Mouse (Mus musculus) layer of hippocampus, adult 2 months (tissue): ENCODE measurements at regions not wholly inside any gene's neighbourhood (a gene's known extent, or its start where the extent isn't known, plus 50 kb on each side); places are given as distances from the start of the nearest gene placed in this dataset.

Experiments used
- DNase-seq, 2 experiments: peaks; one replicate each; pipeline ENCODE4 v3.0.0; 2022; ENCODE audit warnings: low spot score in 2 of 2
- H3K27ac ChIP-seq: fragments of 200-600 bp; 2 replicates; pipeline ENCODE4 v1.8.1; 2022
- H3K4me3 ChIP-seq: fragments of 200-600 bp; 2 replicates; pipeline ENCODE4 v1.8.1; 2022; ENCODE audit warnings: mild to moderate bottlenecking
- CTCF ChIP-seq: fragments of 200-600 bp; conservative IDR thresholded peaks from 2 replicates; pipeline ENCODE4 v1.8.1; 2022; ENCODE audit warnings: antibody characterized with exemption, mild to moderate bottlenecking, moderate library complexity

DNA sequence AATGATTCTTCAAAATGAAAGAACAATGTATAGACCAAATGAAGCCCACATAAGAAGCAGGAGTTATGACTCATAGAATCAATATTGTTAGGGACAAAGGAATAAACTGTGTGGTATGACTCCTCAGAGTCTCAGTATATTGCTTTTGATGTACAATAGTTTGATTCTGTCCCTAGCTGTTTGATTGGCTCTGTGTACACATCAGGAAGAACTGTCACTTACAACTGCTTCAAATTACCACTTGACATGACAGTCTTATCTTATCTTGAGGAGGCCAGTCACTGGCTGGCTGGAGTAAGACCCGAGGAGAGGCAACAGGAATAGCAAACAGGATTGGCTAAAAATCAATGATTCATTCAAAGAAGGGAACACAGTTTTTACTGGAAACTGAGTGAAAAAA, 1333.5 kb upstream of the Gm38303 start:
- DNase-seq, result no peak
- H3K4me3 ChIP-seq, result no peak overlapping the region
- no peak for TF ChIP-seq CTCF
- no peak overlapping the region for H3K27ac ChIP-seq

DNA sequence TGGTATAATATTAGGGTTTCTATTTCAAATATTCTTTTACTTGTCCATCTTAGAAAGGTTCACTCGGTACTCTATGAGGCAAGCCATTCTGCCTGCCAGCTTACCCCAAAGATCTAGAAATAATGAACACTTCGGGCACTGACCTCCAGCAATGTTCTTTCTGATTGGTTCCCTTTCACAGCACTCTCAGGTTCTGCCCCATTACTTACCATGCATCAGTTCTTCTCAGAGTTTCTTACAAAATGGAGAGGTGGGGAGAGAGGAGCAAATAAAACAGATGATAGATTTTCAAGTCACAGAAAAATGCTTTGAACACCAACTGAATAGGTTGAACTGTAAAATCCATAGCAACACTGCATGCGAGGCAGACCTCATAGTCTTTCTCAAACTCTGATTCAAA, 1303.8 kb upstream of the Gm38303 start:
- H3K27ac ChIP-seq, result no peak overlapping the region
- DNase-seq, result no peak
- H3K4me3 ChIP-seq, result no peak overlapping the region
- TF ChIP-seq CTCF, result no peak

DNA sequence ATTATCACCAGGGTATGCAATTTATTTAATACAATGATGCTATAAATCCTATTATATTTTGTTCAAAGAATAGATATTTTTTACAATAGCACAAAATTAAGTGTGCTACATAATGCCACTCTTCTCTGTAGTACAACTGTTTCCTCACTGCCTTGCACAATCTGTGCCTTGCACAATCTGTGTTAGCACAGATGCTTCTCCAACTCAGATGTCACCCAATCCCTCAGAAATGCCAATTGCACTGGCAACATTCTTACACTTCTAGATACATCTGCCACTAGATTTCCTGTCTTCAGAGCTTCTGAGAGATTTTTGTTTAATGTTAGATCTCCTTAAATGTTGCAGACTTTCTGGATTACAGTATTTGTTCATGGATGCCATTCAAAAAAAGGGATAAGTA, 1266.0 kb upstream of the Gm38303 start:
- DNase-seq, result peak; percentile 50 to 60
- Histone ChIP-seq H3K27ac (peak overlapping the region; percentile 72), H3K4me3 (no peak overlapping the region)
- TF ChIP-seq CTCF, result no peak

- H3K4me3 ChIP-seq, result no peak overlapping the region
- DNase-seq, result no peak
- TF ChIP-seq CTCF, result no peak
- H3K27ac ChIP-seq, result no peak overlapping the region
These were observed 1228.4 kb upstream of the Gm38303 start for GRCm38 (mm10) chr3:11563851-11564250.

DNA sequence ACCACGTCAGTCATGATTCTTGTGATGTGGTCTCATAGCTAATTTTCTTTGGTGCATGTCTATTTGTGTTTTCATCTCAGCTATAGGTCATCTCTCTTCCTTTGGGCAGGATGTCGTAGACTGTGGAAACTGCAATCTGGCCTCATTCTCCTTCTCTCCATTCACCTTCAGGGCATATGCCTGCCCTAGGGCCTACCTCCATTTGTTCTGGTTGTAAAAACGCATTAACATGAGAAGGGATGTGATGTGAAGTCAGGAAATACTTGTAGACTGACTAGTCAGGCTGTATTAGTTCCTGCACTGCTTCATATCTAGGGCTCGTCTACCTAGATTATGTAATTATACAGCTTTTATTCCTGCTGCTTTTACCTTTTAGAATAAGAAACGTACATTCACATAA, 1227.4 kb upstream of the Gm38303 start:
- no peak for TF ChIP-seq CTCF
- DNase-seq, result no peak
- Histone ChIP-seq H3K27ac (no peak overlapping the region), H3K4me3 (no peak overlapping the region)
